8 mouse cellular contexts compared by ENCODE assay signal in the genomic region with DNA sequence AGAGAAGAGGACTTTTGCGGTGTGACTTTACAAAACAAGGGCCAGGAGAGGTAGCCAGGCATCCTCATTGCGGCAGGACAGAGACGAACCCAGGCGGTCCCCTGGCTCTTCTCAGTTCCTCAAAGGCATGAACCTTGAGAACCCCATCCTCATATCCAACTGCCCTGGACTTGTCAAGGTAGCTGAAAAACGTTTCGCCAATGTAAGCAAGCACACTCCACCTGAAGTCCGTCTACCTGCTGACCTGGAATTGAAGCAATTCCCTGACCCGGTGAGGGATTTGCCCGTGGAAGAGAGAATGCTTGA. TPM values are rescaled to one million over a fixed set of nuclear protein-coding genes. Genes with fewer than 3 reads are reported as not detected.
DNase-seq lines count a peak whose midpoint lies in the region; ATAC-seq and TF ChIP-seq lines count a peak whose summit lies in the region.
"Had no signal": no experiment of that assay in that cellular context is flagged by ENCODE, and none has a peak within 500 bp of the region (broad histone marks: within the 10 kb centered on the region; RNA-seq: fewer than 3 reads in every experiment).

No protein-coding gene starts in this region.

- H3K36me3 ChIP-seq in thymus, adult 2 months (ENCODE audit: control insufficient read depth, insufficient read depth, low read length), result no peaks in the 10 kb centered on the region
- H3K36me3 ChIP-seq in hindbrain, embryonic 10.5 days, result no peaks in the 10 kb centered on the region
- no peaks in the 10 kb centered on the region for H3K36me3 ChIP-seq in macrophage (ENCODE audit: inconsistent target)

- DNase-seq in thymus, adult 2 months, result no peak
- no peak for DNase-seq in thymus, postnatal 36 days
- no peak for DNase-seq in hindbrain, embryonic 10.5 days (ENCODE audit: low spot score)
- DNase-seq in cerebellum, adult 11-12 months, result no peak
- no peak for DNase-seq in cerebellum, adult 2 months
- DNase-seq: kidney, adult 18-20 months had no signal

- ATAC-seq in erythroblast, adult 5-6 weeks (replicated peaks; ENCODE audit: low FRiP score, poor library complexity, severe bottlenecking), result no peak

- peaks cover 5% of the 10 kb centered on the region; the same call in 1 of the 2 replicates for H3K27me3 ChIP-seq in thymus, adult 2 months (ENCODE audit: control insufficient read depth, insufficient read depth, low read length)
- H3K27me3 ChIP-seq in hindbrain, embryonic 10.5 days (ENCODE audit: insufficient read depth, poor library complexity, severe bottlenecking), result peaks cover 6% of the 10 kb centered on the region
- H3K27me3 ChIP-seq in cerebellum, adult 2 months (ENCODE audit: control insufficient read depth, insufficient read depth, low read length), result no peaks in the 10 kb centered on the region

- H3K9me3 ChIP-seq in hindbrain, embryonic 10.5 days, result no peaks in the 10 kb centered on the region

- no peak for TF ChIP-seq POLR2A in thymus, adult 2 months (IDR thresholded peaks at IDR 0.05; ENCODE audit: control insufficient read depth, extremely low read depth, insufficient read depth, low read length, poor library complexity)
- TF ChIP-seq POLR2A in cerebellum, adult 2 months (IDR thresholded peaks at IDR 0.05; ENCODE audit: borderline replicate concordance, insufficient read depth, low read length), result no peak

- H3K27ac ChIP-seq in thymus, adult 2 months (ENCODE audit: control insufficient read depth, insufficient read depth, low read length), result no peak overlapping the region
- H3K27ac ChIP-seq in hindbrain, embryonic 10.5 days, result no peak overlapping the region
- H3K27ac ChIP-seq in macrophage, result peak overlapping the region; percentile 84
- no peak overlapping the region for H3K27ac ChIP-seq in cerebellum, adult 2 months (ENCODE audit: insufficient read depth, low read length)

- peaks cover 58% of the 10 kb centered on the region for H3K79me2 ChIP-seq in macrophage (ENCODE audit: inconsistent target)

- H3K4me3 ChIP-seq in thymus, adult 2 months (ENCODE audit: control insufficient read depth, insufficient read depth, low read length), result peak overlapping the region; percentile 66
- peak overlapping the region; percentile 71 for H3K4me3 ChIP-seq in hindbrain, embryonic 10.5 days
- H3K4me3 ChIP-seq in macrophage (ENCODE audit: inconsistent target), result peak overlapping the region; percentile 90
- no peak overlapping the region for H3K4me3 ChIP-seq in cerebellum, adult 2 months (replicated peaks; ENCODE audit: insufficient read depth, low read depth, low read length)

- H3K4me1 ChIP-seq in thymus, adult 2 months (replicated peaks; ENCODE audit: control insufficient read depth, insufficient read depth, low read length), result peaks cover 6% of the 10 kb centered on the region
- H3K4me1 ChIP-seq in hindbrain, embryonic 10.5 days (replicated peaks), result peaks cover 5% of the 10 kb centered on the region; the same call in 1 of the 2 replicates
- H3K4me1 ChIP-seq in cerebellum, adult 2 months (ENCODE audit: control insufficient read depth, insufficient read depth, low read length), result no peaks in the 10 kb centered on the region

- 42% methylated on average over 9 of the region's 9 CpGs for WGBS in thymus, adult 2 months
- 77% methylated on average over 9 of the region's 9 CpGs for WGBS in hindbrain, embryonic 10.5 days
- 43% methylated on average over 9 of the region's 9 CpGs for WGBS in macrophage (ENCODE audit: missing documents)
- 77% methylated on average over 9 of the region's 9 CpGs for WGBS in cerebellum, adult 2 months

- no peak for TF ChIP-seq CTCF in thymus, adult 2 months (IDR thresholded peaks at IDR 0.05; ENCODE audit: borderline replicate concordance, control insufficient read depth, extremely low read depth, insufficient read depth, low read length, poor library complexity)
- TF ChIP-seq CTCF in cerebellum, adult 2 months (IDR thresholded peaks at IDR 0.05; ENCODE audit: borderline replicate concordance, insufficient read depth, low read depth, low read length), result no peak

RNA-seq across cellular contexts. Expression of a gene that starts 0.8 kb away (rescaled TPM):
- 2.7 and 2.9 TPM in 2 replicates for polyA plus RNA-seq in thymus, adult 2 months (2012; rRNA removed)
- polyA plus RNA-seq in hindbrain, embryonic 10.5 days (2016; fragmentation: Nextera tagmentation; extraction: Ambion mirVana), result 0.13 and 0.29 TPM in 2 replicates
- 10 to 100 TPM in 17 of 26 experiments, 1 to 10 TPM in 9; 2.9 to 39.5 (median 21.6) TPM for total RNA-seq in macrophage (2018; cell fraction: chromatin; rRNA removed)
- total RNA-seq in macrophage (2018; cell fraction: cytosol; rRNA removed), result 10 to 100 TPM in 2 of 26 experiments, 1 to 10 TPM in 22, under 1 TPM in 2; 0.80 to 11.8 (median 5.9) TPM
- total RNA-seq in macrophage (2018; cell fraction: nucleus; rRNA removed), result 10 to 100 TPM in 16 of 26 experiments, 1 to 10 TPM in 10; 3.1 to 39.7 (median 18.1) TPM
- 3.3 to 9.9 TPM (median 4.6 TPM) in 3 replicates for polyA plus RNA-seq in macrophage (2018)
- polyA plus RNA-seq in cerebellum, adult 2 months (2012; rRNA removed), result 0.97 and 1.4 TPM in 2 replicates
- total RNA-seq in erythroblast, adult 5-6 weeks (2015; ENCODE audit: low replicate concordance), result 1.9 and 7.5 TPM in 2 replicates
- 0.28 and 1.2 TPM in 2 replicates for total RNA-seq in erythroblast, adult 5-6 weeks (2017; ENCODE audit: low replicate concordance)
